Mouse (Mus musculus) CH12.LX (cell line): Measurements from ENCODE around the gene Lysmd1.

Experiments used
- BHLHE40 ChIP-seq: IDR thresholded peaks from 2 replicates; pipeline ENCODE4 v1.6.1; 2011; ENCODE audit warnings: mild to moderate bottlenecking, low read depth, low read length, improper control_type of control experiment
- CHD1 ChIP-seq: IDR thresholded peaks from 2 replicates; pipeline ENCODE4 v1.6.1; 2012; ENCODE audit warnings: low read depth, low read length, improper control_type of control experiment, inconsistent platforms
- CTCF ChIP-seq, 2 experiments: IDR thresholded peaks in 1 of 2; conservative IDR thresholded peaks in 1 of 2; 2 replicates each; pipeline ENCODE4 v1.5.1; 2011 to 2012; ENCODE audit warnings: low read depth in 2 of 2, low read length in 2 of 2, improper control_type of control experiment in 1 of 2, inconsistent platforms in 1 of 2, mild to moderate bottlenecking in 1 of 2, moderate library complexity in 1 of 2
- EP300 ChIP-seq: IDR thresholded peaks from 2 replicates; pipeline ENCODE4 v1.6.1; 2011; ENCODE audit warnings: low read length, improper control_type of control experiment
- HCFC1 ChIP-seq: IDR thresholded peaks from 2 replicates; pipeline ENCODE4 v1.6.1; 2012; ENCODE audit warnings: low read depth, mild to moderate bottlenecking, inconsistent platforms, low read length, improper control_type of control experiment
- MAX ChIP-seq: IDR thresholded peaks from 2 replicates; pipeline ENCODE4 v1.6.1; 2011; ENCODE audit warnings: low read length, improper control_type of control experiment
- MEF2A ChIP-seq: IDR thresholded peaks from 2 replicates; pipeline ENCODE4 v1.6.1; 2014; ENCODE audit warnings: low read depth, mild to moderate bottlenecking, inconsistent platforms, low read length, improper control_type of control experiment, borderline replicate concordance
- MYC ChIP-seq: IDR thresholded peaks from 2 replicates; pipeline ENCODE4 v1.6.1; 2011; ENCODE audit warnings: low read depth, mild to moderate bottlenecking, improper control_type of control experiment, low read length
- POLR2A ChIP-seq: IDR thresholded peaks from 2 replicates; pipeline ENCODE4 v1.6.1; 2011; ENCODE audit warnings: low read depth, mild to moderate bottlenecking, improper control_type of control experiment, low read length
- UBTF ChIP-seq: IDR thresholded peaks from 2 replicates; pipeline ENCODE4 v1.6.1; 2012; ENCODE audit warnings: low read depth, mild to moderate bottlenecking, inconsistent platforms, low read length, improper control_type of control experiment, moderate library complexity
- USF1 ChIP-seq: IDR thresholded peaks from 2 replicates; pipeline ENCODE4 v1.6.1; 2014; ENCODE audit warnings: low read depth, mild to moderate bottlenecking, inconsistent platforms, low read length, improper control_type of control experiment

GRCm38 (mm10) chr3:95088071-95088470, 45.8 kb upstream of the Lysmd1 start:
- no peak for TF ChIP-seq MEF2A
- no peak for TF ChIP-seq POLR2A
- no peak for TF ChIP-seq CTCF (conservative IDR thresholded peaks at IDR 0.05 in 1 of 2, IDR thresholded peaks at IDR 0.05 in 1 of 2; ENCODE audit: low read depth in 2 of 2, low read length in 2 of 2)
- no peak for TF ChIP-seq BHLHE40
- no peak for TF ChIP-seq HCFC1
- TF ChIP-seq MAX, result no peak
- no peak for TF ChIP-seq UBTF
- no peak for TF ChIP-seq MYC
- TF ChIP-seq EP300, result no peak
- TF ChIP-seq USF1, result no peak
- no peak for TF ChIP-seq CHD1
